Mouse (Mus musculus): ENCODE results near the gene Il11.
A peak's percentile ranks its signal among the peaks of the same experiment; 100 is the strongest.

Gene Il11

GRCm38 (mm10) chr7:4783667-4784268 is 1.1 kb upstream of the Il11 start:
- no peak for DNase-seq

- DNase-seq = no peak
Observed at GRCm38 (mm10) chr7:4782130-4782529, 529 bp downstream of the Il11 start.

- DNase-seq = no peak
Observed at GRCm38 (mm10) chr7:4779921-4780320, 2.7 kb downstream of the Il11 start.

GRCm38 (mm10) chr7:4777851-4778637 is 4.6 kb downstream of the Il11 start:
- DNase-seq = no peak

GRCm38 (mm10) chr7:4776861-4777830 is 5.5 kb downstream of the Il11 start:
- DNase-seq = peak; percentile 63

GRCm38 (mm10) chr7:4776131-4776530 is 6.5 kb downstream of the Il11 start:
- no peak for DNase-seq

- no peak for DNase-seq
Observed at GRCm38 (mm10) chr7:4771202-4771601, 11.5 kb downstream of the Il11 start, which contains the start of gene Fam71e2. TSS of gene Fam71e2 (minus strand) at chr7:4771302.

- DNase-seq = no peak
Observed at GRCm38 (mm10) chr7:4764946-4765710, 17.5 kb downstream of the Il11 start.

- no peak for DNase-seq
Observed at GRCm38 (mm10) chr7:4759670-4760069, 23.0 kb downstream of the Il11 start.

GRCm38 (mm10) chr7:4752821-4753570 is 29.7 kb downstream of the Il11 start, which contains the start of gene Cox6b2:
TSS of gene Cox6b2 (minus strand) at chr7:4753094.
- DNase-seq = peak; percentile 85

GRCm38 (mm10) chr7:4751971-4752820 is 30.5 kb downstream of the Il11 start:
- peak; percentile 30 for DNase-seq

GRCm38 (mm10) chr7:4749169-4749568 is 33.5 kb downstream of the Il11 start:
- no peak for DNase-seq

GRCm38 (mm10) chr7:4748321-4748720 is 34.3 kb downstream of the Il11 start:
- DNase-seq = no peak

GRCm38 (mm10) chr7:4747156-4747899 is 35.3 kb downstream of the Il11 start:
- no peak for DNase-seq

- no peak for DNase-seq
Observed at GRCm38 (mm10) chr7:4746326-4746980, 36.2 kb downstream of the Il11 start.

- DNase-seq = no peak
Observed at GRCm38 (mm10) chr7:4744886-4745285, 37.8 kb downstream of the Il11 start.

GRCm38 (mm10) chr7:4743354-4743753 is 39.3 kb downstream of the Il11 start:
- no peak for DNase-seq

GRCm38 (mm10) chr7:4742482-4742819 is 40.2 kb downstream of the Il11 start:
- no peak for DNase-seq
